Mouse (Mus musculus): ENCODE data around the gene Cep89. TPM values are rescaled to one million over a fixed set of nuclear protein-coding genes. Genes with fewer than 3 reads are reported as not detected.
A peak's percentile ranks its signal among the peaks of the same experiment; 100 is the strongest.

The Cep89 gene
- total RNA-seq, 2 experiments from 2014 or later, result 39.0 to 56.1 TPM

- ATAC-seq (replicated peaks; ENCODE audit: low FRiP score, poor library complexity, severe bottlenecking), result peak; percentile 35; the same call in 1 of the 2 replicates
Observed at GRCm38 (mm10) chr7:35381861-35382260, 15.0 kb upstream of the Cep89 start.

DNA sequence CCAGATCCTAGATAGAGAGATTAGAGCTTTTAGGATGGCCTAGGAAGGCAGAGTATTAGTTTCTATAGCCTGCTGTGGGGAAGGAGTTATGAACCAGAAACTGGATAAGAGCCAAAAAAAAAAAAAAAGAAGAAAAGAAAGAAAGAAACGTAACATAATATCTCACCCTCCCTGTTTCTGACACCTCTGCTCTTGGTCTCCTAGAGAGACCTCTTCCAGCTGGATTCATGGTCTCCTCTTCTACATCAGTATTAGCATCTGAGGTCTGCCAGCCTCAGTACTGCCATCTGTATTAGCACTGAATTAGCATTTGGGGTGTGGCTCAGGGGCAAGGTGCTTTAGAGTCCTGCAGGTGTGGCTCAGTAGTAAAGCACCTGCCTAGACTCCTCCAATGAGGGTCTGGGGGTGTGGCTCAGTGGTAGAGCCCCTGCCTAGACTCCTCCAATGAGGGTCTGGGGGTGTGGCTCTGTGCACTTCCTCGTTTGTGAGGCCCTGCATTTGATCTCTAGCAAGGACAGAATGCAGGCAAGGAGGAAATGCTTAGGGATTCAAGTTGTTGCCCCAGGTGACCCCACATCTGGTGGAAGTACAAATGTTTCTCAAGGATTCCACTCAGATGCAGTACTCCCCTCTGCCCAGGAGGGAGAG lies 14.0 kb upstream of the Cep89 start:
- ATAC-seq (replicated peaks; ENCODE audit: low FRiP score, poor library complexity, severe bottlenecking), result no peak

- ATAC-seq (replicated peaks; ENCODE audit: low FRiP score, poor library complexity, severe bottlenecking), result no peak
Observed at GRCm38 (mm10) chr7:35386525-35386952, 10.3 kb upstream of the Cep89 start.

DNA sequence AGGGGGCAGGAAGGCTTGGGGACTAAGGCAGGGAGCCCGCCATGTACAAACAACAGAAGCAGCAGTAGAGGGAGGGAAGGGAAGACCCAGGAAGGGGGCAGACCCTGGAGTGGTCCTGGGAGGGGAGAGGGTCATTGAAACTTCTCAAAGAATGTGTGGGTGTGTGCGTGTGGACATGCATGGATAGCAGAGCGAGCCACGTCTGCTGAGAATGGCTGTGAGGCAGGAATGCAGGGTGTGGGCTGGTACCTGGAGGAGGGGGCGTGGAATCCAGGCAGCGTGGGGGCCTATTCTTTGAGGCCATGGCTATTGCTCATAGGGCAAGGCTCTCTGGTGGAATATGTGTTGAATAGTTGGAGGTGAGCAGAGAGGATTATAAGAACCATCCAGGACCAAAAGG lies 8.1 kb upstream of the Cep89 start:
- ATAC-seq (replicated peaks; ENCODE audit: low FRiP score, poor library complexity, severe bottlenecking), result no peak

DNA sequence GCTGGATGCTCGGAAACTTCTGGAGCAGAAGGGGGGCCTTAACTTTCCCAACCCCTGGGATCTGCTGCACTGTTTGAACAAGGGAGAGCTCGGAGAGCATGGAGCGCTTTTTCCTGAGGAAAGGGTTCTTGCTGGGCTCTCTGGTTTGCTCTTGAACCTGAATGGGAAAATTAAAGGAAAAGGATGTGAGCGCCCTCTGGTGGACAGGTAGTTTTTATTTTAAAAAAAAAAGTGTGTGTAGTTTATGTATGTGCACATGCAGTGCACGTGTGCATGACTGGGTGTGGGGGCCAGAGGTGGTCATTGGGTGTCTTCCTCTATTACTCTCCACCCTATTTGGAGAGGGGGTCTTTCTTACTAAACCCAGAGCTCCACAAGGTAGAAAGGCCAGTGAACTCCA lies 3.9 kb upstream of the Cep89 start:
- no peak for ATAC-seq (replicated peaks; ENCODE audit: low FRiP score, poor library complexity, severe bottlenecking)

- no peak; the same call in 1 of the 2 replicates for ATAC-seq (replicated peaks; ENCODE audit: low FRiP score, poor library complexity, severe bottlenecking)
Observed at GRCm38 (mm10) chr7:35395734-35396456, 940 bp upstream of the Cep89 start.

DNA sequence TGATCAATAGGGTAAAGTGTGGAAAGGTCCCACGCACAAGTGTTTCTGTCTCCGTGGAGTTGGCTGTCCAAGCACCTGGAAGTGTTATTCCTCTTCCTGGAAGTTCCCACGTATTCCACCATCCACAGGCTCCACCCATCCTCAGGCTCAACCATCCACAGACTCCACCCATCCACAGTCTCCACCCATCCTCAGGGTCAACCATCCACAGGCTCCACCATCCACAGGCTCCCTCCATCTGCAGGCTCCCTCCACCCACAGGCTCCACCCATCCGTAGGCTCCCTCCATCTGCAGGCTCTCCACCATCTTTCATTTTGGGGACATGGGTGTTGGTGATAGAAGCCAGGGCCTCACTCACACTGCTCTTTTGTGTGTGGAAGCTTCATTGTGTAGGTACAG lies 4.3 kb downstream of the Cep89 start:
- ATAC-seq (replicated peaks; ENCODE audit: low FRiP score, poor library complexity, severe bottlenecking), result no peak

DNA sequence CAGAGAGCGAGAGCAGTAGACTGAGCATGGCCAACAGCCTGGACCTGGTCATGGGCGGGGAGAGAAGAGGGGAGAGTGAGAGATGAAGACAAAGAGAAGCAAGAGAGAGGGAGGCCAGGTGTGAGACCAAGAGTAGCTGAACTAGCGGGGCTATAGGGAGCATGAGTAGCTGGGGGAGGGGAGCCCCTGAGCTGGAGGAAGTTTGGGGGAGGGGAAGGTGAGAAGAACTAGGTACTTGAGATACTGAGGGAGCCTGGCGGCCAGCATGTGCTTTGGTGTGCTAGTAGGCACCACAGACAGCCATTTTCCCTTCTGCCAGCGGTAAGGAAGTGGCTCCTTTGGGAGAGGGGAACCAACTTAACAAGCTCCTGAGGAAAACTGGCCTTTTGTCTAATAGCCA lies 18.4 kb downstream of the Cep89 start:
- ATAC-seq (replicated peaks; ENCODE audit: low FRiP score, poor library complexity, severe bottlenecking), result no peak

DNA sequence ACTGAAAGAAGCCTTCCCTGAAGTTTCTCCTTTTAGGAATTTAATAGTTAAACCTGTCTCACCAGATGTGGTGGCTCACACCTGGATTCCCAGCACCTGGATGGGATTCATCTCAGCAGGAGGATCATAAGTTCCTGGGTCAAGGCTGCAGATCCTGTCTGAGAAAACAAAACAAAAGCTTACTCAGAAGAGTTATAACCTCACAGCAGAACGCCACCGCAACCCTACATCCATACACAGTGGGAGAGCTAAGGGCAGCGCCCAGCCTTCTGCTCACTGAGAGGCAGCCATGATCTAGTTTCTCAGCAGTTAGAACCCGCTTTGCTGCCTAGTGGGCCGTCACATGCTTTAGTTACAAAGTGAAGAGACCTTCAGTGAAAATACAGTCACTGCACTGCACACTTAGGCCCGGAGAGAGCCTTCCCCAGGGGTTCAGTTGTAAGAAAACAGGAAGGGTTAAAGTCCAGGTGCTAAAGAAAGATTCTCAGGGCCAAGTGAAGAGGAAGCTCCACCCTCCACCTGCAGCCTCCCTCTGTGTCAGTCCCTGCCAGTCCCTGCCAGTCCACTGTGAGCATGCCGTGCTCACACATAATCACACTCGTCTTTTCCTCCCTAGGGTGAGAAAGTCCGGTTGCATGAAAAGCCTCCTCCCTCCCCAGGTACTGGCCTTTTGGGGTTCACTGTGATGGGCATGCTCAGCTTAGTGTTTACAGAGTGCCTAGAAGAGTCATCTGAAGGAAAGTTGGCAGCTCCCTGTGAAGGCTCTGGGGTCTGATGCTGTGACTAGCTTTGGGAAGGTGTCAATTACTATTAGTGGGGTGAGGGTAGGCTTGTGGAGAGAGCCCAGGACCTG lies 19.2 kb downstream of the Cep89 start:
- no peak for ATAC-seq (replicated peaks; ENCODE audit: low FRiP score, poor library complexity, severe bottlenecking)

- ATAC-seq (replicated peaks; ENCODE audit: low FRiP score, poor library complexity, severe bottlenecking), result no peak
Observed at GRCm38 (mm10) chr7:35416654-35416948, 19.8 kb downstream of the Cep89 start.

DNA sequence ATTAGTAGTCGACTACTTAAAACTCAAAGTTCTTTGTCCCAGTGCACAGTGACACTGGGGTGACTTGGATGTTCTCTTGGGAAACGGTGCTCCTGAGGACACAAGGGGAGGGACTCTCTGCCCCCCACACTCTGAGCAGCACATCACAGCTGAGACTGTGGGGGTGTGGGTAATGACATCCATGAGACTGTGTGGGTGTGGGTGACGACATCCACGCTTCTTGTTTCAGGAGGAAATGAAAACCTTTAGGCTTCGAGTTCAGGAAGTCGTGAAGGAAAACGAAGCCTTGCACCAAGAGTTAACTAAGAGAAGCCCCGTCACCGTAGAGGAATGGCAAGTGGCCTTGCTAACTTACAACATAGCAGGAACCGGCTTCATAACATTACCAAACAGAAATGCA lies 26.2 kb downstream of the Cep89 start:
- no peak for ATAC-seq (replicated peaks; ENCODE audit: low FRiP score, poor library complexity, severe bottlenecking)

GRCm38 (mm10) chr7:35428146-35428545 lies 31.3 kb downstream of the Cep89 start:
- no peak for ATAC-seq (replicated peaks; ENCODE audit: low FRiP score, poor library complexity, severe bottlenecking)

DNA sequence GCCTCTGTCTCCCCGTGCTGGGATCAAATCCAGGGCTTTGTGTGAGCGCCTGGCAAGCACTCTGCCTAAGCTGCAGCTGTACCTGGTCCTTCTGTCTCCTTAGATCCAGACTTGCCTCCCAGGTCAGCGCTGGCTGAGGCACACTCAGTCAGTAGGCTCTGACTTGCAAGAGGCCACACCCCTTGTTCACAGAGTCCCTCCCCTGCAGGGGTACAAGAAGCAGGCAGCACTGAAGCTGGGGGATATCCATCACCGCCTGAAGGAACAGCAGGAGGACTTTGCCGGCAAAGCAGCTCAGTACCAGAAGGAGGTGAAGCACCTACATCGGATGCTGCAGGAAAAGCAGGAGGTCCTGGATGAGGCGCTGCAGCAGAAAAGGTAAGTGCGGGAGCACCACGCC lies 38.4 kb downstream of the Cep89 start:
- no peak for ATAC-seq (replicated peaks; ENCODE audit: low FRiP score, poor library complexity, severe bottlenecking)

DNA sequence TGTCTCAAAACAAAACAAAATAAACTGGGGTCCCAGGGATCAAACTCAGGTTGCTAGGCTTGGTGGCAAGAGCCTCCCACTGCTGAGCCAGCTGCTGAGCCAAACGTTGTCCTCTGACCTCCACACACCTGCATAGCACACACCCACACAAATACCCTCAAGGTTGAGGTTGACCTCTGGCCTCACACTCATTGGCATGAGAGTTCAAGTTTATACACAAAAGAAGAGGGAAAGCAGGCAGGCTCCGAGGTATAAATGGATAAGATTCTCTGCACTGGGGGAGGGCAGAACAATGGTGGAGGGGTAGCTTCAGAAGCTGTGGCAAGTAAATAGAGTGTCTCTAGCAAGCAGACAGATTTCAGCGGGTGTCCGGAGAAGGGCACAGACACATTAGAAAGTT lies 50.7 kb downstream of the Cep89 start:
- no peak for ATAC-seq (replicated peaks; ENCODE audit: low FRiP score, poor library complexity, severe bottlenecking)

- no peak for ATAC-seq (replicated peaks; ENCODE audit: low FRiP score, poor library complexity, severe bottlenecking)
Observed at GRCm38 (mm10) chr7:35447996-35448846, 51.4 kb downstream of the Cep89 start, which contains the start of gene Slc7a9. Gene Slc7a9 (plus strand): TSS chr7:35448796.

GRCm38 (mm10) chr7:35448867-35449266 lies 52.0 kb downstream of the Cep89 start:
- no peak for ATAC-seq (replicated peaks; ENCODE audit: low FRiP score, poor library complexity, severe bottlenecking)

DNA sequence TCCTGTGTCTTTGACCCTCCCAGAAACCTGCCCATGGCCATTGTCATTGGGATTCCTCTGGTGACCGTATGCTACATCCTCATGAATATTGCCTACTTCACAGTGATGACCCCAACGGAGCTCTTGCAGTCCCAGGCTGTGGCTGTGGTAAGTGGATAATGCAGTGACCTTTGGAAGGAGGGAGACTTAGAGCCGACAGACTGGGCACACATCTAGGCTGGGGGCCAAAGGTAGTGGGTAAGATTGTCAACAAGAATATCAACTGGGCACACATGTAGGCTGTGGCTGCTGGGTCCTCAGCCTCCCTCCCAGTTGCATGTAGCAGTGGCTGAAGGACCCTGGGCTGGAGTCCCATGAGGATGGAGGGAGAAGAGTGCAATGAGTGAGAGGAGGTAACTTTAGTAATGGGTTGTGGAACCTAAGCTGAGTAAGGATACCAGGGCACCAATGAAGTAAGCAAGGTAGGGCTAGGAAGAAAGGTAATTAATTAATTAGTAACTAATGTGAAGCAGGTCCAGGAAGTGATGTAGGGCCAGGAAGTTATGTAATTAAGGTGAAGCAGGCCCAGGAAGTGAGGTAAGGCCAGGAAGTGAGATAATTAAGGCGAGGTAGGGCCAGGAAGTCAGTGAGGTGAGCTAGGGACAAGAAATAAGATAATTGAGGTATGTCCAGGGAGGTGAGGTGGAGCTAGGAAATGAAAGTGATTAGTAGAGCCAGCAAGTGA lies 59.4 kb downstream of the Cep89 start:
- ATAC-seq (replicated peaks; ENCODE audit: low FRiP score, poor library complexity, severe bottlenecking), result no peak

GRCm38 (mm10) chr7:35460971-35461370 lies 64.1 kb downstream of the Cep89 start:
- no peak for ATAC-seq (replicated peaks; ENCODE audit: low FRiP score, poor library complexity, severe bottlenecking)

- no peak for ATAC-seq (replicated peaks; ENCODE audit: low FRiP score, poor library complexity, severe bottlenecking)
Observed at GRCm38 (mm10) chr7:35465027-35465426, 68.2 kb downstream of the Cep89 start.
